Mouse (Mus musculus) kidney, postnatal 0 days (tissue): ENCODE results near the gene Dync2h1. TPM values are rescaled to one million over a fixed set of nuclear protein-coding genes. Genes with fewer than 3 reads are reported as not detected.

ENCODE experiments used
- ATAC-seq: fragments of 200-750 bp; cut with Nextera tagmentation; replicated peaks from 2 replicates; pipeline ENCODE4 v1.8.0; 2017; ENCODE audit warnings: low read depth, moderate number of reproducible peaks, moderate TSS enrichment, moderate library complexity; ENCODE audit not compliant: low FRiP score
- DNase-seq: peaks from one replicate; pipeline ENCODE4 v3.0.0-alpha.2; 2016; ENCODE audit warnings: low spot score
- H3K27ac ChIP-seq: fragments of 300-500 bp; sonication (generic); 2 replicates; pipeline ENCODE4 v1.5.1; 2014; ENCODE audit warnings: mild to moderate bottlenecking
- H3K27me3 ChIP-seq: fragments of 300-500 bp; sonication (generic); 2 replicates; pipeline ENCODE4 v1.6.1; 2014; ENCODE audit warnings: low read length, mixed read lengths; ENCODE audit not compliant: insufficient read depth
- H3K36me3 ChIP-seq: fragments of 300-500 bp; sonication (generic); 2 replicates; pipeline ENCODE4 v1.6.1; 2014; ENCODE audit warnings: low read length, mixed read lengths; ENCODE audit not compliant: insufficient read depth
- H3K4me1 ChIP-seq: fragments of 300-500 bp; sonication (generic); replicated peaks from 2 replicates; pipeline ENCODE4 v1.6.1; 2014; ENCODE audit warnings: antibody characterized with exemption, low read length, mixed read lengths; ENCODE audit not compliant: insufficient read depth
- H3K4me2 ChIP-seq: fragments of 300-500 bp; sonication (generic); 2 replicates; pipeline ENCODE4 v1.6.1; 2014; ENCODE audit warnings: mild to moderate bottlenecking, low read length, moderate library complexity, mixed read lengths
- H3K4me3 ChIP-seq: fragments of 300-500 bp; sonication (generic); replicated peaks from 2 replicates; pipeline ENCODE4 v1.5.1; 2014; ENCODE audit warnings: low read depth, low read length
- H3K9ac ChIP-seq: fragments of 300-500 bp; sonication (generic); 2 replicates; pipeline ENCODE4 v1.6.1; 2014; ENCODE audit warnings: low read depth, low read length
- H3K9me3 ChIP-seq: fragments of 300-500 bp; sonication (generic); replicated peaks from 2 replicates; pipeline ENCODE4 v1.6.1; 2016; ENCODE audit warnings: low read length, inconsistent platforms, mixed read lengths
- CTCF ChIP-seq: IDR thresholded peaks from 2 replicates; pipeline ENCODE4 v1.5.1; 2016; ENCODE audit warnings: antibody characterized with exemption, low read depth, mild to moderate bottlenecking, moderate library complexity
- WGBS: fragments of 180-500 bp; shearing (Covaris S2); extraction: QIAGEN DNeasy Blood & Tissue Kit; methylation state at CpG from one replicate; pipeline ENCODE4 v1.1.7; 2014; 5-methylcytosine and 5-hydroxymethylcytosine counted together
- polyA plus RNA-seq: library from polyadenylated mRNA; unstranded; fragments of >200 nt; fragmentation: Nextera tagmentation; extraction: Ambion mirVana; gene quantifications from 2 replicates; pipeline ENCODE4 v1.2.1, GENCODE M21; 2015

Dync2h1 gene
- polyA plus RNA-seq, 1 experiment from 2014 or later: 14.9 TPM

GRCm38 (mm10) chr9:7154391-7154790 is 29.9 kb downstream of the Dync2h1 start:
- DNase-seq (no peak), ATAC-seq (no peak)
- Histone ChIP-seq H3K9ac (no peak overlapping the region), H3K4me3 (no peak overlapping the region), H3K36me3 (peaks cover 16% of the 10 kb centered on the region; the same call in 1 of the 2 replicates), H3K4me2 (no peak overlapping the region), H3K27ac (no peak overlapping the region), H3K27me3 (no peaks in the 10 kb centered on the region), H3K9me3 (no peaks in the 10 kb centered on the region), H3K4me1 (no peaks in the 10 kb centered on the region)
- 91% methylated on average over 2 of the region's 2 CpGs for WGBS
- TF ChIP-seq CTCF: no peak

DNA sequence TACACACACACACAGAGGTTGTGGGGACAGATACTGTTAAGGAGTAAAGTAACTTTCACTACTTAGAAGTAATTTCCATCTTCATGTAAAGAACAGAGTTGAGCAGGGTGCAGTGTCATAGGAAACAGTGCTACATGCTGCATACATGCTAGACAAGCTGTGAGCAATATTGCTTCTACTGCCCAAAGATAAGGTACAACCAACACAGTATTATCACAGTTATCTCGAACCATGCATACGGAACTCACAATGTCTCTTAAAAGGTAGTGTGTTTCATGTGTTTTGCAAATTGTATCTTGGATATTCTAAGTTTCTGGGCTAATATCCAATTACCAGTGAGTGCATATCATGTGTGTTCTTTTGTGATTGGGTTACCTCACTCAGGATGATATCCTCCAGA is 61.4 kb downstream of the Dync2h1 start:
- DNase-seq (no peak), ATAC-seq (no peak)
- Histone ChIP-seq H3K4me1 (no peaks in the 10 kb centered on the region), H3K27ac (no peak overlapping the region), H3K9me3 (no peaks in the 10 kb centered on the region), H3K36me3 (0 out of 2 replicates have a peak, but pooled peaks cover 3% of the 10 kb centered on the region), H3K4me2 (no peak overlapping the region), H3K27me3 (no peaks in the 10 kb centered on the region), H3K9ac (no peak overlapping the region), H3K4me3 (no peak overlapping the region)
- no peak for TF ChIP-seq CTCF
- WGBS: 95% methylated on average over 2 of the region's 2 CpGs

GRCm38 (mm10) chr9:7110166-7110565 is 74.1 kb downstream of the Dync2h1 start:
- Histone ChIP-seq H3K36me3 (peaks cover 9% of the 10 kb centered on the region; the same call in 1 of the 2 replicates), H3K27ac (no peak overlapping the region), H3K4me3 (no peak overlapping the region), H3K9me3 (no peaks in the 10 kb centered on the region), H3K4me2 (no peak overlapping the region), H3K27me3 (no peaks in the 10 kb centered on the region), H3K4me1 (no peaks in the 10 kb centered on the region), H3K9ac (no peak overlapping the region)
- 77% methylated on average over 1 of the region's 1 CpGs for WGBS
- TF ChIP-seq CTCF: no peak
- no peak for ATAC-seq
- no peak for DNase-seq

DNA sequence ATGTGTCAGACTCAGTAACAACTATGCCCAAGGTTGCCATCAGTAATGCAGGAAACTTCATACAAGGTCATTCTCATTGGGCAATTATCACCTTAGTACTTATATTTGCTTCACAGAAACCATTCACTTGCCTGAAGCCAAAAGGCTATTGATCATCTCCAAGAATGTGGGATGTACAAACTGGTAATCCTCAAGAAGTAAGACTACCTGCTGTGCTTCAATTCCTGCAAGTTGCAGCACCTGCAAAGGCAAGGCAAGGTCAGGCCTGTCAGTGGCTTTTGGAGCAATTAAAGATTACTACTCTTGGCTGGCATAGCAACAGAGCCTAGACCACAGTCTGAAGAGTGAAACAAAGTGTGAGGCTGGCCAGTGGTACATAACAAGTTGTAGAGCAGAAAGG is 82.9 kb downstream of the Dync2h1 start:
- Histone ChIP-seq H3K9me3 (no peaks in the 10 kb centered on the region), H3K4me1 (no peaks in the 10 kb centered on the region), H3K27ac (no peak overlapping the region), H3K27me3 (no peaks in the 10 kb centered on the region), H3K36me3 (peaks cover 4% of the 10 kb centered on the region; the same call in 1 of the 2 replicates), H3K4me3 (no peak overlapping the region), H3K4me2 (no peak overlapping the region), H3K9ac (no peak overlapping the region)
- DNase-seq (no peak), ATAC-seq (no peak)
- TF ChIP-seq CTCF: no peak

- peaks cover 4% of the 10 kb centered on the region for H3K36me3 ChIP-seq
- no peak for TF ChIP-seq CTCF
- H3K9ac ChIP-seq: no peak overlapping the region
- H3K4me2 ChIP-seq: no peak overlapping the region
- DNase-seq (no peak), ATAC-seq (no peak)
- no peaks in the 10 kb centered on the region for H3K27me3 ChIP-seq
- no peak overlapping the region for H3K27ac ChIP-seq
- 88% methylated on average over 2 of the region's 2 CpGs for WGBS
- H3K4me1 ChIP-seq: no peaks in the 10 kb centered on the region
- H3K4me3 ChIP-seq: no peak overlapping the region
- no peaks in the 10 kb centered on the region for H3K9me3 ChIP-seq
These were observed 109.6 kb downstream of the Dync2h1 start for GRCm38 (mm10) chr9:7074625-7075024.

- no peak overlapping the region for H3K4me2 ChIP-seq
- H3K36me3 ChIP-seq: peaks cover 4% of the 10 kb centered on the region; the same call in 1 of the 2 replicates
- DNase-seq (no peak), ATAC-seq (no peak)
- WGBS: 81% methylated on average over 3 of the region's 3 CpGs
- no peak overlapping the region for H3K4me3 ChIP-seq
- H3K27me3 ChIP-seq: no peaks in the 10 kb centered on the region
- H3K27ac ChIP-seq: no peak overlapping the region
- no peak for TF ChIP-seq CTCF
- no peaks in the 10 kb centered on the region for H3K9me3 ChIP-seq
- H3K4me1 ChIP-seq: no peaks in the 10 kb centered on the region
- no peak overlapping the region for H3K9ac ChIP-seq
These were observed 113.4 kb downstream of the Dync2h1 start for GRCm38 (mm10) chr9:7070846-7071245.

GRCm38 (mm10) chr9:7050588-7050987 is 133.7 kb downstream of the Dync2h1 start:
- no peaks in the 10 kb centered on the region for H3K36me3 ChIP-seq
- WGBS: 75% methylated on average over 3 of the region's 3 CpGs

More at GRCm38 (mm10) chr9:7050588-7050987, 133.7 kb downstream of the Dync2h1 start:
- DNase-seq: peak; percentile 30
- no peaks in the 10 kb centered on the region for H3K4me1 ChIP-seq
- H3K9ac ChIP-seq: no peak overlapping the region
- no peak overlapping the region for H3K4me2 ChIP-seq
- no peak for ATAC-seq
- H3K9me3 ChIP-seq: no peaks in the 10 kb centered on the region
- H3K27ac ChIP-seq: no peak overlapping the region
- no peak overlapping the region for H3K4me3 ChIP-seq
- no peaks in the 10 kb centered on the region for H3K27me3 ChIP-seq
- TF ChIP-seq CTCF: peak; percentile 58
